Mouse (Mus musculus): ENCODE results near the gene Chka.

Chka gene

DNA sequence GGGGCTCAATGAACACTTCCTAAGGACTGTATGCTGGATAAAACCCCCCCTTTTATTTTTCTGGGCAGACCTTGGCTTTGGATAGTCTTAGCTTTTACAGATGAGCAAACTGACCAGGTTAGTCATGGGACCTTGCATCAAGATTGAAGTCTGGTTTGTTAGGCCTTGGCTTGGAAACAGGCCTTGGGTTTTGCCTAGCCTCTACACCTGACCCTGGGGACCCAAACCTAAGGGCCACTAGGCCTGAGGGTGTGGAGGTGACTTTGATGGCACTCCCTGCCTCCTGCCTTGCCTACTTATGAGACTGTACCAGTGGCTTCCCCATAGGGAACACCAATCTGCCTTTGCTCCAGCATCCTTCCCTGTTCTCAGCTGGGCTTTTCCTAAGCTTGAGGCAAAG lies 68.4 kb downstream of the Chka start:
- DNase-seq: no peak

DNA sequence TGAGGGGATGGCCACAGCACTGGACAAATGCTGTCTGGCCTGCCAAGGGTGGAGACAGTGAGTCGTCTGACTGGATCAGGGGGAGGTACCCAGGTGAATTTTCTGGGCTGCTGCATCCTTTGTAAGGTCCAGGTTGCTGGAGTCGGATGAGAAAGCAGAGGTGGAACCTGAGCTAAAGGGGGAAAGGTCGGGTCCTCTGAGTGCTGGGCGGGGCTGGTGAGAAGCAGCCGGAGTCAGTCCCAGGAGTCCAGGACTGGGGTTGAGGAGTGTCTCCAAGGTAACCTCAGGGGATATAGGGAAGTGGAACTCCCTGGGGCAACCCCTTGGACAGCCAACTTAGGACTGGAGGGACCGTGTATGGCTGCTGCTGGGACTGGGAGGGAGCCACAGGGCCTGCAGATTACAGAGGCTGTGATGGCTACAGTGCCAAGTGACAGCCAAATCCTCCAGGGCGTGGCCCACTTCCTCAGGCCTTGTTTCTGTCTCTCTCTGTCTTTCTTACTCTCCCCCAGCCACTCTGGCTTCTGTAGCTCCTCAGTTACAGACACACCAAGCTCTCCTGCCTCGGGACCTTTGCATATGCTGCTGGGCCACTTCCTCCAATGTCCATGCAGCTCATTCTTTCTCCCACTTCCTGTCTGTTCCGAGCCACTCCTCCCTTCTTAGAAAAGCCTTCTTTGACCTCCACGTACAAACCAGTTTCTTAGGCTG lies 71.2 kb downstream of the Chka start:
- DNase-seq: no peak

DNA sequence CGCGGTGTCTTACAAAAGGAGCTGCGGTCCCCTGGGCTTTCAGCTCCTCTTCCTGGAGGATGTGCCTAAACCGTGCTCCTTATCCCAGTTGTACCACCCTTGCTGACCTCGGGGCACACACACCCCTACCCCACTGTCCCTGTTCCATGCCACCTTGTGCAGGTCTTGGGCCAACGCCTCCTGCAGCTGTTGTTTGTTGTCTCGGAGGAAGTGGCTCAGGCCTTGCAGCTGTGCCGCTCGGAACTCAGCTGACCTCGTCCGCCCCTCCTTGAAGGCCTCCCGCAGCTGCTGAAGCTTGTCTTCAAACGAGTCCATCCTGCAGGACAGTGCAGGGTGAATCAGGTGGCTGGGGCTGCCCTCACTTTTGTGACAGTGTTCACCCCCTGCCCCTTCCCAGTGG lies 72.0 kb downstream of the Chka start:
- DNase-seq: peak in 1 of 2 experiments; percentile 54

DNA sequence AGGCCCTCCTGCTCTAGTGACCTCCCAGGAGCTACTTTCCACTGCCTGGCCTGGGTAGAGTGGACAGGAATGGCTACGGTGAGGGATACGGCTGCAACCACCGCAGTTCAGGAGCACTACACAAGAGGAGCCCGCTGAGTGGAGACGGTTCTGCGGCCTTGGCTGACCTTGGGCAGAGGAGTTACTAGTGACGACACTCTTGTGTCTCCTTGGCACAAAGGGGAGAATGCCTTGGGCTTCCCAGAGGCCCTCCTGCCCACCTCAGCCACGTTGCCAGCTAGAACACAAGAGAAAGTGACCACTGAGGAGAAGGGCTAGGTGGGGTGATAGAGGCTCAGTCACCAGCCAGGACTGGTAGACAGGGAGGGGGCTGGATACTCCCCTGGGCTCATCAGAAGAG lies 72.6 kb downstream of the Chka start:
- DNase-seq: no peak

DNA sequence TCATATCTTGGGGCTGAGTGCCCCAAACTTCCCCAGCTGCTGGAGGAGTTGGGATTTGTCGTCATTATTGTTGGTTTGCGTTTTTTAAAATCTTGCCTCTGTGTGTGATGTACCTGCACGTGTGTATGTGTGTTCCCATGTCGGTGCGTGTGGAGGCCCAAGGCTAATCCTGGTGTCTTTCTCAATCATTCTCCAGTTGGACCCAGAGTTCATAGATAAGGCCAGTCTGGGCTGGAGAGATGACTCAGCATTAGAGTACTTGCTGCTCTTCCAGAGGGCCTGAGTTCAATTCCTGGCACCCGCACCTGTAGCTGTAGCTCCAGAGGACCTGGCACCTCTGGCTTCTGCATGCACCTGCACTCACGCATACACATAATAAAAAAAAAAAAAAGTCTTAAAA lies 73.3 kb downstream of the Chka start:
- DNase-seq: no peak

DNA sequence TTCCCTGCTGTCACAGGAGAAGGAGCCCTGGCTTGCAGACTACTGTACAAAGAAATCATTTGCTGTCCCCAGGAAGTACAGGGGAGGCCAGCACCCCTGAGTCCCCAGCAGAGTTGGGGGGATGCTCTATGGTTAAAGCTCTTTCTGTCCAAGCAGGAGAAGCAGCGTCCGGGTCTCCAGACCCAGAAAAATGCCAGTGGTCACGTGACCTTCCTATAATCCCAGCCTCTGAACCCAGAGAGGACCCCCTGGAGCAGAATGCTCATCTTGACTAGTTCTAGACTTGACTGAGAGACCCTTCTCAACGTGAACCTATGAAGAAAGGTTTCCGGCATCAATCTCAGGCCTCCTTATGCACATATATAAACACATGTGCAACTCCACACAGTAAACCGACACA lies 74.3 kb downstream of the Chka start:
- DNase-seq: no peak

DNA sequence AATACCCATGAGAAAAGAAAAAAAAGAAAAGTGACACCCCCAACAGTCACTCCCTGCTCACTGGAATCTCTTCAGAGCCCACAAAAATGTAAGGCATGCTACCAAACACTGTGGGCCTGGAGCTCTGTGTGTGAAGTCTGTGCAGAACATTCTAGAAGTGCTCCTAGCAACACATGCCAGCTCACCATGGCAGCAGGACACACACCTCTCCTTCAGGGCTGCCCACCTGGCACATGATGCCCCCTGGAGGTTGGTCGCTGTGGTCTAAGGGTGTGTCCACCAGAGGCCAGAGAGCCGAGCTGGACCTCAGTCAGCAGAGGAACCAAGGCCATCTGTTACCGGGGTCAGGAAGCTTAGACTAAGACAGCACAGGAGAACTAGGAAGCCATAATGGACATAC lies 74.7 kb downstream of the Chka start:
- DNase-seq: peak in 1 of 2 experiments; percentile 39

DNA sequence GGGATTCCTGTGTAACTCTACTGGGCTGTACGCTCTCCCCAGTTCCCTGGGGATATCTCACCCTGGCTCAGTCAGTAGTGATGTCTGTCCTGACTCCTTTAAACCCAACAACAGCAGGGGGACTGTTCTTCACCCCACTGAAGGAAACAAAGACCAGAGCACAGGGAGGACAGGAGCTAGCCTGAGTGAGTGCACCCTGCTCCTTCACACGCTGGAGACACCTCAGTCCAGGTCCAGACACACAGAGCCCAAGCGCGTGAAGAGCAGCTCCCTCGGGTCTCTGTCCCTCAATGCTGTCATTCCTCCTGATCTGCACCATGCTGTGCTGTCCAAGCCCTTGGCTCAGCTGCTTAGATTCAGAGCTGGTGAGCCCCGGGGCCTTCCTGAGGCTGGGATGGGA lies 75.1 kb downstream of the Chka start:
- DNase-seq: no peak

DNA sequence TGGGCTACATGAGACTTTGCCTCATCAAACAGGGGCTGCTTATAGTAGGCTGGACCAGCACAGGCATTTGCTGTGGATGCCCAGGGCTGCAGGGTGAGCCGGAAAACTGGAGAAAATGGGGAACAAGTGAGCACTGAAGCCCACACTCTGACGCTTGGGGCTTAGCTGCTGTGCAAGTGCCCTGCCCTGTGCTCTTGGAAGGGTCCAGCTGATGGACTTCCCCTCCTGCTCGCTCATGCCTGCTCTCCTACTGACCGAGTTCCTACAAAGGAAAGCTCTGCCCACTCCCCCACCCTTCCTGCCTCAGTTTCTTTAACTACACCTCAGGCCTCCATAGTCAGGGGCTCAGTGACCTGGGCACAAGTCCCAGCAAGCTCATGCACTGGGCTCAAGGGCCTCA lies 76.4 kb downstream of the Chka start:
- no peak for DNase-seq

DNA sequence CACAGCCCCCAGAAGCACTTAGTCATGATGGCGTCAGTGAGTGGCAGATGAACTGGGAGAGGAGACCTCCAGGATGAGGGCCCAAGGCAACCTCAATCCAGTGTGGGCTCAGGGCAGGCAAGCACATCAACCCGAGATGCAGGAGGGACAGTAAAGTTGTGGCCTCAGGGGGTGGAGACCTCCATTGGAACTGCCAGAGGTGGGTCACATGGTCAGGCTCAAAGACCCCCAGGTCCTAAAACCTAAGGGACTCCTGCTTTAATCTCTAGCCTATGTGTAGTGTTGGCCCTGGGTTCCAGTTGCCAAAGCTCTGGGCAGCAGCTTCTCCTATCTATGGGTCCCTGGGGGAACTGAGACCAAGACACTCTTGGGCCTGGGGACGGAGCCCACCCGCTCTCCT lies 77.2 kb downstream of the Chka start:
- DNase-seq: no peak

DNA sequence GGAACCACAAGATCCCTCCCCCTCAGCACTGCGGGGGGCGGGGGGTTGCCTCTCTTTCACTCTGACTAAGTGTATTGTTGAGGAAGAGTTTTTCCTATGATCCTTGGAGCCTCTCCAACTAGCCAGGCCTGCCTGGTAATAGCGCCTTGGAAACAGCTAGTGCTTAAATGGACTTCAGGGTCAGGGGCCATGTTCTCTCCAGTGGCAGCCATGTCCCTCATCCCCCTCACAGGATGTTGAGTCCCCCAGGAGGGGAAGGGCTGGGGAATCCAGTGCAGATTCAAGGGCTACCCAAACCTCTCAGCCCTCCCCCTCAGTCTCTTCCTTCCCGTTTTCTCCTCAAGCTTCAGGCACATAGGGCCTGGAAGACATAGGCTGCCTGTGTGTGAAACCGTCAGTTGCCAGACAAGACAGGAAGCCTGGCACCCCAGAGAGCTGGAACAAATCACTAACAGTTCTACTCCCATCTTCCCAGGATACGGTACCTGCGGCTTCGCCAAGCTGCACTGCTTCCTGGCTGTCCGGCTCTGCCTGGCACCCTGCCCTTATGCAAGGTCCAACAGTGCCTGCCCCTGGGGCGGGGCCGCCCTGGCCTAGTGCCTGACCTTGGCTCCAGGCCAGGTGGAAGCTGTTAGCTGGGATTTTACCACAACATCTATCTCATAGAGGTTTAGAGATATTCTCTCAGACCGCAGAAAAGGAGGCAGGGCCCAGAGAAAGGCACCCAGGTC lies 77.8 kb downstream of the Chka start, which contains the start of gene Aldh3b1:
TSS of gene Aldh3b1 (minus strand) at position 598 of the 731 bp plus-strand sequence.
- peak; percentile 97 to 99 for DNase-seq

DNA sequence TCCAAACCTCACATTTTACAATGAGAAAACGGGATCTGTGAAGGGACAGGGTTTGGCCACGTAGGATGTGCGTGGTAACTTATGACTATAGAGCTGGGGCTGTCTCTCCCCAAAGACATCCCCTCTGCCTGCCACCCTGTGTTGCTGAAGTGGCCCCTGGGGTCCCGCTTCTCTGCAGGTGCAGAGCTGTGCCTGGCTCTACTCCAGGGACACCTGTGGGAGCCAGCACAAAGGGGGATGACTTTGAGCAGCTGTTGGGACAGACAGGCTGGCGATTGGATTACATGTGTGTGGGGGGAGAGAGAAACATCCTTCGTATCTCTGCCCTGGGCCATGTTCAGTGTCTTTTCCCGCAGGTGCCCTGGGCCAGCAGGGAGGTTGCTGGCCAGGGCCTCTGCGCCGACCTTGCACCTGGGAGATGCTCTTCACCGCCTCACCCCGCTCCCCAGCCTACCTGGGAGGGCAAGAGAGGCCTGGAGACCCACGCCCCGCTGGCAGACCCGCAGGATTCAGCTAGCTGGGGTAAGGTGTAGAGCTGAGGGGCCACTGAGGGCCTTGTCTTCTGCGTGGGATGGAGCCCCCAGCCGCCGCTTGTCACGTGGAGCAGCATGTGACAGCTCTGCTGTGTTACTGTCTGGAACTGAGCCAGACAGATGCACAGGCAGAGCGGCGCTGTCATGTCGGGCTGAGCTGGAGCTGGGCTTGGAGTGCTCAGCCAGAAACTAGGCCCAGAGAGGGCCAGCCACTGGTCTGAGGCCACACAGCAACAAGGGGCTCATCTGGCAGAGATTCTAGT lies 78.9 kb downstream of the Chka start:
- DNase-seq: no peak

DNA sequence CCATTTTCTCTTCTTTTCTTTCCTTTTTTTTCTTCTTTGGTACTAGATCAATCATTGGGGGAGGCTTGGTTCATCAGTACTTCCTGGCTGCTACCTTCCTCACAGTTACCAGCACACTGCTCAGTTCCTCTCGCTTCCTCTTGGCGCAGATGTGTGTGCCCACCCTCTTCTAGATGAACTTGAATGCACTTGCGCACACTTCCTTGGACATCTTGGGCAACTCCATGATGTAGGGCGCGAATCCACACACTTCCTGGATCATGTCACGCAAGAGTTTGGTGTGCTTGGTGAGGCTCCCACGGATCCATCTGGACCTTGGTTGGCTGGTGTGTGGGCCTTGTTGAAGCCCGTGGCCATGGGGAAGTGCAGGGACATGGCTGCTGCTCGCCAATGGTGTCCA lies 80.1 kb downstream of the Chka start:
- no peak for DNase-seq

DNA sequence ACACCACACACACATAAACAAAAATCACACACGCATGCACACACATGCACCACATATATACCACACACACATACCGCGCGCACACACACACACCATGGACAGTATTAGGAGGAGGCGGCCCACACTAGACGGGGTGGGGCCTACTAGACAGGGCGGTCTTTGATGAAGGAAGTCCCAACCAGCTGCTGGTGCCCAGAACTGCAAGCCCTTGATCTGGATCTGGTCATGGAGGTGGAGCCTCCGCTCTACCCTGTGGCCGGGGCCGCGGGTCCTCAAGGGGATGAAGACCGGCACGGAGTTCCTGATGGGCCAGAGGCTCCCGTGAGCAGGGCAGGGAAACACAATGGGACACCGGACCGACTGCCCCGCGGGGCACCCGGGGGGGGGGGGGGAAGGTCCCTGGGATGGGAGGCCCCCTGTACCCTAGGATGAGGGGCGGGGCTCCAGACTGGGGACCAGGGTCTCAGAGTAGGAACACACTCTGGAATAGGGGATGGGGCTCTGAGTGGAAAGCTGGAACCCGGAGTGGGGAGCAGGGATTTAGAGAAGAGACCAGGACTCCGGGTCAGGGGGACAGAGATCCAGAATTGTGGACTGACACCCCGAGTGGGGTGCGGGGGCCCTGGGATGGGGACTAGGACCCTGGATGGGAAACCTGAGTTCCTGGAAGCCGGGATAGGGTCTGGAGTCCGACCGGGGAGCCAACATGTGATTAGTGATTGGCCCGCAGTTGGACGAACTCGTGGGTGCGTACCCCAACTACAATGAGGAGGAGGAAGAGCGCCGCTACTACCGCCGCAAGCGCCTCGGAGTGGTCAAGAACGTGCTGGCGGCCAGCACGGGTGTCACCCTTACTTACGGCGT lies 83.7 kb downstream of the Chka start, which contains the start of gene Unc93b1:
TSS of gene Unc93b1 (plus strand) at position 155 of the 864 bp plus-strand sequence.
- peak; percentile 76 to 82 for DNase-seq

DNA sequence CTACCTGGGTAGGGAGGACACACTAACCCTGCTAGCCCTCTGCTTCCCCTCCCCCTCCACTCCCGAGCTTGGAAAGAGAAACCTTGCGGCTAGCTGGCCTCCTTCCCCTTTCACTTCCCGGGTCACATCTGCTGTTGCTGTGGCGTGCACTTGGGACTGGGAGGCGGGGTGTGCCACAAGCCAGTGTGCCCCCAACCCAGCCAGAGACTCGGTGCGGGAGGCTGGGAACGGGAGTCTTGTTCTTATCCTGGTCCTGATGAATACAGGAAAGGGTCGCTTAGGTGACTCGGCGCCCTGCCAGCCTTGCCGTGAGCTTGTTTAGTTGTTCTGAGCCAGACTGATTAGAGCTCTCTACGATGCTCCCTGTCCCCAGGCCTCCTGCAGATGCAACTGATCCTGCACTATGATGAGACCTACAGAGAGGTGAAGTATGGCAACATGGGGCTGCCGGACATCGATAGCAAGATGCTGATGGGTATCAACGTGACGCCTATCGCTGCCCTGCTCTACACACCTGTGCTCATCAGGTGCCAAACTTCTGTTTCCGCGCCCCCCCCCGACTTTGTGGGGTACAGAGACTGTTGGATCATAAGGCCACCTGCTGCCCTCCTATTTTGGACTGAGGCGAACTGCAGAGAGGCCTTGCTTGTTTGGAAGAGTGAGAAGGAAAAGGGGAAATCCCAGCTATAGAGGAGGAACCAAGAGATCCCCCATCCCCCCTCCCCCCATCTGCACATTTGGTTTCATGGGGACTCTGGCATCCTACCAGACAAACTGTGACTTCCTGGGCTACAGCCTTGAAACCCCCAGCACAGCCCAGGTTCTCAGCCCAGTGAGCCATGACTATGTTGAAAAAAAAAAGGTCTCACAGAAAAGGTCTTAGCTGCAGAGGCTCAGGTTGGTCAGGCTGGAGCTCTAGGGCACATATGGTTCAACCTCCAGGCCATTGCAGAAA lies 84.6 kb downstream of the Chka start:
- DNase-seq: peak; percentile 79 to 86

DNA sequence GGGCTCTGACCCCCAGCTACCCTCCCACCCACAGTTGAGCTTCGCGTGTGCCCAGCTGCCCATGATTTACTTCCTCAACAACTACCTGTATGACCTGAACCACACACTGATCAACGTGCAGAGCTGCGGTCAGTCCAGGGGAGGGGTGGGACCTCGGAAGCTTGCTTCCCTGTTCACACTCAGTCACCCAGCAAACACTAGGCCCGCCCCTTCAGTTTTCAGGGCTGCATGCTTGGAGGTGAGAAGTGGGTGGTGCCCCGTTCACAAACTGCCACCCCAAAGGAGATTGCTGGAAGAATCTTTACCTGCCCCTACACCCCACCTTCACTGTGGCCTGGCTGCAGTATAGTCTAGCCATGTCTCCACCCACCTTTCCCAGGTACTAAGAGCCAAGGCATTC lies 90.7 kb downstream of the Chka start:
- no peak for DNase-seq

DNA sequence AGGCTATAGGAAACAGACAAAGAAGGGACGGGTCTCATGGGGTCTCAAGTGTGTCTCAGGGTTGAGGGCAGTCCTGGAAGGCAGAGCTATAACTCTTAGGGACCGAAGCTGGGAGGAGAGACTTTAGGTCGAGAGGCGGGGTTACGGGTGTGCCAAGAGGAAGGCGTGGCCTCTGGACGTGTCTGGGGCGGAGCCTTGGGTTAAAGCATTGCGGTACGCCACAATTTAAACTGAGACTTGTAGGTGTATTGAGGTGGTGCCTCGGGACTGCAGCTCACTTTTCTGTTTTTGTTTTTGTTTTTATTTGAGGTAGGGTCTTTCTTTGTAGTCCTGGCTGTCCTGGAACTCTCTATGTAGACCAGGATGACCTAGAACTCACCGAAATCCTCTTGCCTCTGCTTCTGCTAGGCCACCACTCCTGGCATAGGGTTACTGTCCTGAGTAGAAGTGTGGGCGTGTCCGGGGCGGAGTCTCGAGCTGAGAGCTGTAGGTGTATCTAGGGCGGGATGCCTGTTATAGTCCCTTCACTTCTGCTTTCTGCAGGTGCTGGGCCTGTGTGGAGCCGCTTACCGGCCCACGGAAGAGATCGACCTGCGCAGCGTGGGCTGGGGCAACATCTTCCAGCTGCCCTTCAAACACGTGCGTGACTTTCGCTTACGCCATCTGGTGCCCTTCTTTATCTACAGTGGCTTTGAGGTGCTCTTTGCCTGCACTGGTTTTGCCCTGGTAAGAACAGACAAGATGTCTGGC lies 91.6 kb downstream of the Chka start:
- peak; percentile 61 to 77 for DNase-seq

Data from kidney, postnatal 36 days (tissue).